Mouse (Mus musculus) subcutaneous adipose tissue, adult 2 months (tissue): ENCODE measurements around the gene Olfr56. TPM values are rescaled to one million over a fixed set of nuclear protein-coding genes. Genes with fewer than 3 reads are reported as not detected.

Experiments used
- polyA plus RNA-seq: library from polyadenylated mRNA; depleted of rRNA; stranded (reverse); fragments of >200 nt; gene quantifications from 2 replicates; pipeline ENCODE4 v1.2.3, GENCODE M21; 2012; ENCODE audit warnings: low replicate concordance; rRNA removed

Olfr56 gene
- 0.31 and 0.32 TPM in 2 replicates for polyA plus RNA-seq

GRCm38 (mm10) chr11:48978240-48978939 is at the start of gene Olfr56:
TSS of gene Olfr56 (plus strand) at chr11:48978889.

GRCm38 (mm10) chr11:48946090-48946489 is 32.6 kb upstream of the Olfr56 start, which contains the start of gene Psme2b:
TSS of gene Psme2b (minus strand) at chr11:48946190.

DNA sequence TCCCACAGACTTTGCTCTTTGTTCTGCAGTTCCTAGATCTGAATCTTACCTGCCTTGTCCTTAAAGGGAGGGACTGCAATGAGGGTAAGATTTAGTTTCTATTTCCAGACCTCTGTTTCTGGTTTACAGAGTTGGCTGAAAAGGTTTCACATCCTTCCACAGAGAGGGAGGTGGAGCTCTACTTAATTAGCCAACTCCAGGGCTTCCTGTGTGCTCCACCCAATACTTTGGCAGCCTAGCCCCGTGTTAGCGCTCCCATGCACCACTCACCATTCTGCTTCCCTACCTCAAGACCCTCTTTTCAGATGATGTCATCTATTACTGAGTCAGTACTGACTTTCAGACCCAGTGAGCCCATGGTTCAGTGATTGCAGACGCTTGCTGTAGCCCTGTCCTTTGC is 562 bp downstream of the Olfr56 start, which contains the start of gene 9930111J21Rik1:
9930111J21Rik1 (minus strand) TSS at position 148 of the 400 bp plus-strand sequence.

GRCm38 (mm10) chr11:48991740-48992520 is 13.2 kb downstream of the Olfr56 start, which contains the start of gene Gm12185:
TSS of gene Gm12185 (minus strand) at chr11:48992226.

GRCm38 (mm10) chr11:48994018-48994417 is 15.3 kb downstream of the Olfr56 start, which contains the start of gene Tgtp1:
TSS of gene Tgtp1 (minus strand) at chr11:48994172.

GRCm38 (mm10) chr11:49051093-49051891 is 72.6 kb downstream of the Olfr56 start, which contains the start of gene 9930111J21Rik2:
TSS of gene 9930111J21Rik2 (minus strand) at chr11:49051242.

GRCm38 (mm10) chr11:49063713-49064469 is 85.2 kb downstream of the Olfr56 start, which contains the start of gene Tgtp2:
TSS of gene Tgtp2 (minus strand) at chr11:49064206.

DNA sequence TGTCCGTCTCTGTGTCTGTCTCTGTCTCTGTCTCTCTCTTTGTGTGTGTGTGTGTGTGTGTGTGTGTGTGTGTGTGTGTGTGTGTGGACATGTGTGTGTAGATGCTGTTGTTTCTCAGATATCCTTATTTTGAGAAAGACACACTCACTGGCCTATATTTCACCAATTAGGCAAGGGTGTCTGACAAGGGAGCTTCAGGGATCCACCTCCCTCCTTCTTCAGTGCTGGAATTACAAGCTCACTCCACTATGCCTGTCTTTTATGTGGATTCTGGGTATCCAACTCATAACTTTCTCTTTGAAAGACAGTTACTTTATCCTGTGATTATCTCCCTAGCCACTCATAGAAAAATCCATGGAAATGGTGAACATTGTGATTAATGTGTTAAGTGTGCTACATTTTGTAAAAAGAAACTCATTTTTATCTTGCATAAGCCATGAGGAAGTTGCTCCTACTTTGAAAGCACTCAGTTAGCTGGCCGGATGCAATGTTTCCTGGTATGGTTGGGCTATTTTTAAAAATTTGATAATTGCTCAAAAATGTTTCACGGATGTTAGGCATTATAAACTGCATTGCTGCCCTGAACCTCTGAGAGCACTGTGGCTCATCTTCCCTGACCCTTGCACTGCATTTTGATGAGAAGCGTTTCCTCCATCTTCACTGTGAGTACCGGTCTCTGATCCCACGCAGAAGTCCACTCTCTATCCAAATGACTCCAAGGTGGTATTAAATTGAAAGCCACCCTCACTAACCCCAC is 97.5 kb downstream of the Olfr56 start, which contains the start of gene Ifi47:
Ifi47 (plus strand) TSS at position 587 of the 757 bp plus-strand sequence.

GRCm38 (mm10) chr11:49114774-49115173 is 136.1 kb downstream of the Olfr56 start, which contains the start of gene Olfr1396:
TSS of gene Olfr1396 (minus strand) at chr11:49114874.

DNA sequence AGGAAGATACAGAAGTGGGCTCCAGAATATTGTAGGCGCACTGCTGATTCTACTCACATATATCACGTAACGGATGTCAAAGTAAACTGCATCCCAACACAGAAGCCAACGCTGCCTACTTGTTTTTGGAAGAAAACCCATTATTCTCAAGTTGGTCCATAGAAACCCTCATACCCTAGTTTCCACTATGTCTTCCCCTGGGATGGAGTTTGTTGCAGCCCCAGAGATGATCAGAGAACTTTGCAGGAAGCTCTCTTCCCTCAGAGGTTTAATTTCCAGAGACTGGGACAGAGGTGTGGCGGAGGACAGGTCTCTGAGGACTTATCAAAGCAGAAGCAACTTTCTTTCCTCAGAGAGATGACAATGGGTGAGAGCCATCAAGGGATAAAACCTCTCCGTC is 163.3 kb downstream of the Olfr56 start, which contains the start of gene Olfr1395:
Olfr1395 (plus strand) TSS at position 301 of the 400 bp plus-strand sequence.

DNA sequence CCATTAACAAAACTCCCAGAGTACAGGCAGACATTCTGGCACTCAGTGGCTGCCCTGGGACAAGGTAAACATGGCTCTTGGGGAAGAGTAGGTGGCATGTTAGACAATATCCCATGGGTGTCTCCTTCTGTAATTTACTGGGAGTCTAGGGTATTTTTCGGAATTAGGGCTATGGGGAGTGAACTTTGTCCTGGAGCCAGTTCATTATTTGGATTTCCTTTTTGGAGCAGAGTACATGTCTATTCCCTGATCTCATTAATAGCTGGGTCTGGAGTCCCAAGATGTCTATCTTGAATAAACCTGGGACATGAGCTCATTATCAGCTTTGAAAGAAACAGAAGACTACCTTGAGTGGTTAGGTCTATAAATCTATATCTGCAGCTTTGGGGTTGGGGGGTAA is 175.4 kb downstream of the Olfr56 start, which contains the start of gene Olfr1394:
Olfr1394 (plus strand) TSS at position 301 of the 400 bp plus-strand sequence.

Other genes starting within 250 kb of the Olfr56 start
- 1,227 and 3,358 TPM in 2 replicates for gene Rack1, start 178.6 kb upstream of the Olfr56 start, polyA plus RNA-seq
- gene Trim41, start 161.5 kb upstream of the Olfr56 start, polyA plus RNA-seq = 28.6 and 34.7 TPM in 2 replicates
- 1.7 and 4.2 TPM in 2 replicates for gene Trim7, start 152.7 kb upstream of the Olfr56 start, polyA plus RNA-seq
- gene Gm12184, start 152.2 kb upstream of the Olfr56 start, polyA plus RNA-seq = 11.8 and 14.5 TPM in 2 replicates
- gene Irgm1, start 107.2 kb upstream of the Olfr56 start, polyA plus RNA-seq = 16.5 and 34.6 TPM in 2 replicates
- 1.1 and 1.4 TPM in 2 replicates for gene Gm5431, start 76.7 kb upstream of the Olfr56 start, polyA plus RNA-seq
- gene Psme2b, start 32.7 kb upstream of the Olfr56 start, polyA plus RNA-seq = 21.9 and 22.1 TPM in 2 replicates
- gene 9930111J21Rik1, start 509 bp downstream of the Olfr56 start, polyA plus RNA-seq = 5.1 and 5.3 TPM in 2 replicates
- 0.32 and 0.35 TPM in 2 replicates for gene Gm12185, start 13.3 kb downstream of the Olfr56 start, polyA plus RNA-seq
- 5.1 and 6.2 TPM in 2 replicates for gene Tgtp1, start 15.3 kb downstream of the Olfr56 start, polyA plus RNA-seq
- gene 9930111J21Rik2, start 72.4 kb downstream of the Olfr56 start, polyA plus RNA-seq = 3.5 and 4.5 TPM in 2 replicates
- 17.0 and 27.2 TPM in 2 replicates for gene Tgtp2, start 85.3 kb downstream of the Olfr56 start, polyA plus RNA-seq
- gene Ifi47, start 97.7 kb downstream of the Olfr56 start, polyA plus RNA-seq = 8.8 and 16.0 TPM in 2 replicates
- gene Olfr1396, start 136.0 kb downstream of the Olfr56 start, polyA plus RNA-seq = 0.71 and 1.3 TPM in 2 replicates
- gene Olfr1395, start 163.4 kb downstream of the Olfr56 start, polyA plus RNA-seq = 0.04 TPM in 1 of 2 replicates, not detected in the other
- gene Olfr1394, start 175.5 kb downstream of the Olfr56 start, polyA plus RNA-seq = not detected in 2 replicates
- 21.7 and 60.9 TPM in 2 replicates for gene Btnl9, start 208.3 kb downstream of the Olfr56 start, polyA plus RNA-seq
- 1.5 and 3.9 TPM in 2 replicates for gene Zfp62, start 224.4 kb downstream of the Olfr56 start, polyA plus RNA-seq